Mouse (Mus musculus) lung, postnatal 4 days (tissue): ENCODE data around the gene Syt14.
A peak's percentile ranks its signal among the peaks of the same experiment; 100 is the strongest.

Experiments
- DNase-seq, 2 experiments: peaks; one replicate each; pipeline ENCODE4 v3.0.0; 2021

Gene Syt14

GRCm38 (mm10) chr1:192860273-192860672 lies 175.3 kb downstream of the Syt14 start:
- DNase-seq: no peak

GRCm38 (mm10) chr1:192857582-192857981 lies 178.0 kb downstream of the Syt14 start:
- DNase-seq: no peak

- no peak for DNase-seq
Observed at GRCm38 (mm10) chr1:192856931-192857330, 178.6 kb downstream of the Syt14 start.

- peak in 1 of 2 experiments; percentile 11 for DNase-seq
Observed at GRCm38 (mm10) chr1:192856411-192856810, 179.2 kb downstream of the Syt14 start.

GRCm38 (mm10) chr1:192855474-192856230 lies 179.9 kb downstream of the Syt14 start, which contains the start of gene Sertad4:
Gene Sertad4 (minus strand): TSS chr1:192855756.
- DNase-seq: peak; percentile 58 to 74

GRCm38 (mm10) chr1:192854819-192855271 lies 180.7 kb downstream of the Syt14 start:
- peak; percentile 62 to 69 for DNase-seq

GRCm38 (mm10) chr1:192853988-192854818 lies 181.4 kb downstream of the Syt14 start:
- DNase-seq: no peak

- no peak for DNase-seq
Observed at GRCm38 (mm10) chr1:192853429-192853828, 182.1 kb downstream of the Syt14 start.

- no peak for DNase-seq
Observed at GRCm38 (mm10) chr1:192852047-192852446, 183.5 kb downstream of the Syt14 start.

- peak in 1 of 2 experiments; percentile 55 for DNase-seq
Observed at GRCm38 (mm10) chr1:192851640-192852039, 183.9 kb downstream of the Syt14 start.

GRCm38 (mm10) chr1:192851126-192851525 lies 184.4 kb downstream of the Syt14 start:
- DNase-seq: no peak

- DNase-seq: no peak
Observed at GRCm38 (mm10) chr1:192849616-192850015, 186.0 kb downstream of the Syt14 start.

GRCm38 (mm10) chr1:192847254-192847653 lies 188.3 kb downstream of the Syt14 start:
- no peak for DNase-seq
